Mouse (Mus musculus) ES-Bruce4 (cell line): ENCODE results near the gene Nrip2. TPM values are rescaled to one million over a fixed set of nuclear protein-coding genes. Genes with fewer than 3 reads are reported as not detected.

Source experiments
- H3K27ac ChIP-seq: 2 replicates; pipeline ENCODE4 v1.5.1; 2012; ENCODE audit warnings: low read length, inconsistent platforms; ENCODE audit not compliant: insufficient read depth
- H3K27me3 ChIP-seq: 2 replicates; pipeline ENCODE4 v1.6.1; 2012; ENCODE audit warnings: mild to moderate bottlenecking, low read length, inconsistent platforms; ENCODE audit not compliant: control insufficient read depth, poor library complexity, insufficient read depth, severe bottlenecking
- H3K36me3 ChIP-seq: 2 replicates; pipeline ENCODE4 v1.6.1; 2012; ENCODE audit warnings: inconsistent platforms, mild to moderate bottlenecking, low read length, moderate library complexity; ENCODE audit not compliant: control insufficient read depth, poor library complexity, insufficient read depth, severe bottlenecking
- H3K4me1 ChIP-seq: one replicate; pipeline ENCODE4 v1.8.1; 2011; ENCODE audit warnings: low read length; ENCODE audit not compliant: control insufficient read depth, insufficient read depth
- H3K4me3 ChIP-seq: 2 replicates; pipeline ENCODE4 v1.5.1; 2011; ENCODE audit warnings: low read depth, mild to moderate bottlenecking, low read length
- H3K9ac ChIP-seq: 2 replicates; pipeline ENCODE4 v1.6.1; 2012; ENCODE audit warnings: low read depth, mild to moderate bottlenecking, inconsistent platforms; ENCODE audit not compliant: poor library complexity, severe bottlenecking
- H3K9me3 ChIP-seq: replicated peaks from 2 replicates; pipeline ENCODE4 v1.6.1; 2012; ENCODE audit warnings: mild to moderate bottlenecking, low read length, inconsistent platforms; ENCODE audit not compliant: control insufficient read depth, poor library complexity, insufficient read depth, severe bottlenecking
- CTCF ChIP-seq: IDR thresholded peaks from one replicate; pipeline ENCODE4 v1.8.1; 2011; ENCODE audit warnings: low read depth, low read length
- EP300 ChIP-seq: IDR thresholded peaks from 2 replicates; pipeline ENCODE4 v1.6.1; 2011; ENCODE audit warnings: low read depth, low read length; ENCODE audit not compliant: insufficient read depth
- POLR2A ChIP-seq: IDR thresholded peaks from one replicate; pipeline ENCODE4 v1.8.1; 2011; ENCODE audit warnings: low read length; ENCODE audit not compliant: insufficient read depth
- polyA plus RNA-seq: library from polyadenylated mRNA; stranded (reverse); fragments of >200 nt; gene quantifications from 2 replicates; pipeline ENCODE4 v1.2.4, GENCODE M21; 2011; ENCODE audit warnings: low read depth; ENCODE audit not compliant: missing spikeins, insufficient read depth, insufficient read length

The Nrip2 gene
- polyA plus RNA-seq, 1 experiment = not detected

- H3K9me3 ChIP-seq = no peaks in the 10 kb centered on the region
- peaks cover 7% of the 10 kb centered on the region for H3K4me1 ChIP-seq
- no peak overlapping the region for H3K9ac ChIP-seq
- H3K27me3 ChIP-seq = no peaks in the 10 kb centered on the region
- no peak overlapping the region for H3K4me3 ChIP-seq
- TF ChIP-seq CTCF = no peak
- H3K27ac ChIP-seq = no peak overlapping the region
- 0 out of 2 replicates have a peak, but pooled peaks cover 2% of the 10 kb centered on the region for H3K36me3 ChIP-seq
These were observed 48.0 kb downstream of the Nrip2 start for GRCm38 (mm10) chr6:128447063-128447462.

DNA sequence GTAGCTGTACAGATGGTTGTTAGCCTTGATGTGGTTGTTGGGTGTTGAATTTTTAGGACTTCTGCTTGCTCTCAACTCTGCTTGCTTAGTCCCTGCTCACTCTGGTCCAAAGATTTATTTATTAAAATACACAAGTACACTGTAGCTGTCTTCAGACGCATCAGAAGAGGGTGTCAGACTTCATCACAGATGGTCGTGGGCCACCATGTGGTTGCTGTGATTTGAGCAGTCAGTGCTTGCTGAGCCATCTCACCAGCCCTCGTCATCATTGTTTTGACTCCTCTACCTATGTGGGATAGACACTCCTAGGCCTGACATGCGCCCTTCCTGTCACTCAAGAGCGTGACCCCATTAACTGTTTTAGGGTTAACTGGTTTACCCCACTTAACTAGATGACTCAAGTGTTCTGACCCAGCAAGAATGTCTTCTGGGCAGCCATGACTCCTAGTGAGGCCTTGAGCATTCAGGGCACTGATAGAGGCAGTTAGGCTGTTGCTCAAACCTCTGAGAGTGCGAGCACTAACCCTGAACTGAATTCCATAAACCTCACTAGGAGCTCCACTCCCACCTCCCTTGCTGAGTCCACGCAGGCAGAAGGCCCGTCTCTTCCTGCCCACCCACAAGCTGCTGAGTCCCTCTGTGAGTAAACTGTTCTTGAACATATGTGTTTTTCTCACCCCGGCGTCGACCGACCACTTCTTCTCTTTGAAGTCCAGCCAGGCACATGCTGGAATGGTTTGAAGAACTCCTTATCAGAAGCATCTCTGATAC lies 56.9 kb downstream of the Nrip2 start:
- no peak overlapping the region for H3K27ac ChIP-seq
- peaks cover 1% of the 10 kb centered on the region for H3K4me1 ChIP-seq
- no peak overlapping the region for H3K9ac ChIP-seq
- H3K36me3 ChIP-seq = no peaks in the 10 kb centered on the region
- TF ChIP-seq EP300 = no peak
- TF ChIP-seq CTCF = no peak
- no peak for TF ChIP-seq POLR2A
- H3K4me3 ChIP-seq = no peak overlapping the region
- H3K9me3 ChIP-seq = no peaks in the 10 kb centered on the region
- no peaks in the 10 kb centered on the region for H3K27me3 ChIP-seq

DNA sequence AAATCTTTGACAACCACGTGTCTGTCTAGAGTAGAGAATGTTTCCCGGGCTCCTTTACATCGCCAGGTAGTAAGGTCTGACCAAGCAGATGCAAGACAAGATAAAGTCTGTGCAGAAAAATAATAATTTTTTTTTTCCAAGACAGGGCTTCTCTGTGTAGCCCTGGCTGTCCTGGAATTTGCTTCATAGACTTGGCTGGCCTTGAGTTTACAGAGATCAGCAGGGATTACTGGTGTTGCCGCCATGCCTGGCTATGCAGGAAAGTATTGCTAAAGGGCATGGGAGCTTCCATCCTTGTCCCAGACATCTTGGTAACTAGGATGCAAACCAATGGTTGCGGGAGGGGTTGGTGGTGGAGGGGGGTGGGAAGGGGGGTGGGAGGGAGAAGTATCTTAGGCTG lies 58.1 kb downstream of the Nrip2 start:
- Histone ChIP-seq H3K4me3 (no peak overlapping the region), H3K9me3 (no peaks in the 10 kb centered on the region), H3K9ac (no peak overlapping the region), H3K4me1 (peaks cover 4% of the 10 kb centered on the region), H3K27ac (peak overlapping the region; percentile 50), H3K27me3 (no peaks in the 10 kb centered on the region), H3K36me3 (no peaks in the 10 kb centered on the region)
- TF ChIP-seq EP300 = no peak
- TF ChIP-seq POLR2A = no peak
- TF ChIP-seq CTCF = no peak

DNA sequence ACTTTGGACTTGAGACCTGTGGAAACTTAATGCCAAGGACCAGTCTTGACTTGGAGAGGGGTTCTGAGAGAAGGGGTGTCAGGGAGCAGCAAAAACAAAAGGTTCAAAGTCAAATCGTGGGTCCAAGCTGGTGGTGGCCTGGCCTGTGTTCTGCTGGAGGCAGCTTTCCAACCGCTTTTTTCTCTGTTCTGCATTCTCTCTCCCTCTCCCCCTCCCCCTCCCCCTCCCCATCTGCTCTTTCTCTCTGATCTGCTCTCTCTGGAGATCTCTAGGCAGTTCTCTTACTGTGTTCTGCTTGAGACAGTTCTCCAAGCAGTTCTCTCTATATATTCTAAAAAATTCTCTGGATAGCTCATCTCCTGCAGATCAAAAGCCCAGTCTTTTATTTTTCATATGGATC lies 61.2 kb downstream of the Nrip2 start:
- Histone ChIP-seq H3K27ac (peak overlapping the region; percentile 90), H3K9ac (0 out of 2 replicates have a peak overlapping the region, but pooled peaks have one; percentile 5), H3K4me1 (peaks cover 4% of the 10 kb centered on the region), H3K27me3 (no peaks in the 10 kb centered on the region), H3K36me3 (no peaks in the 10 kb centered on the region), H3K9me3 (no peaks in the 10 kb centered on the region), H3K4me3 (no peak overlapping the region)
- no peak for TF ChIP-seq CTCF
- no peak for TF ChIP-seq POLR2A
- 0 out of 2 replicates have a peak, but pooled peaks have one; percentile 48 for TF ChIP-seq EP300

DNA sequence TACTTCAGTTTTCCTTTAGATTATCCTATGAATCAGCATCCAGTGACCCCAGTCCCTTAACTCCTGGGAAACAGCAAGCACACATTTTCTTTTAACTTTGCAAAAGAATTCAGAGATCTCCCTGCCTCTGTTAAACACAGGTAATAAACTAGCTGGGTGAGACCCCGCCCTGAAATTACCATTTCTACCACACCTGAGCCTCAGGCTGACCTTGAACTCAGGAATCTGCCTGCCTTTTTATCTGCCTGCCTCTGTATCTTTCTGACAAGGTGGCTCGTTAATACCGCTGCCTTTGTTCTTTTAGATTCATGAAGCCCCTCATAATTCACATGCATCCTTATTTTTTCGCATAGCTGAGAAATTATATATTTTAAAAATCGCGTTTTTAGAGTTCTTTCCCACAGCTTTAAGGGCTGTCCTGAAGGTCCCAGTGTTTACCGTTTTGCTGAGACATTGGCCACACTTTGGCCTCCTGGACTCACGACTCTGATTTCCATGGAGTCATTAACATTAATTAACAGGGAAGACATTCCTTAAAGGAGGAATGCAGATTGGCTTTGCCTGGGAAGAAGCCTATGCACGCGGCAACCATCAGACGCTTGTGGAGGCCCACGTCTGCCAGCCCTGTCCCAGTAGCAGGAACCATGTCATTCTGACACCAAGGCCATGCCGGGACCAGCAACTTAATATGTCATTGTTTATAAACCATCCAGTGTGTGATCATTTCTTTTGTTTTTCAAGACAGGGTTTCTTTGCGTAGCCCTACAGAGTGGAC lies 61.8 kb downstream of the Nrip2 start:
- H3K27me3 ChIP-seq = no peaks in the 10 kb centered on the region
- no peak overlapping the region for H3K9ac ChIP-seq
- H3K4me3 ChIP-seq = no peak overlapping the region
- no peak for TF ChIP-seq POLR2A
- TF ChIP-seq CTCF = no peak
- peak; percentile 69 for TF ChIP-seq EP300
- peaks cover 8% of the 10 kb centered on the region for H3K4me1 ChIP-seq
- H3K36me3 ChIP-seq = no peaks in the 10 kb centered on the region
- H3K9me3 ChIP-seq = no peaks in the 10 kb centered on the region
- peak overlapping the region; percentile 72 for H3K27ac ChIP-seq

GRCm38 (mm10) chr6:128461606-128462005 lies 62.5 kb downstream of the Nrip2 start:
- H3K4me1 ChIP-seq = peaks cover 8% of the 10 kb centered on the region
- H3K9me3 ChIP-seq = no peaks in the 10 kb centered on the region
- H3K9ac ChIP-seq = no peak overlapping the region
- no peaks in the 10 kb centered on the region for H3K36me3 ChIP-seq
- H3K27me3 ChIP-seq = no peaks in the 10 kb centered on the region
- TF ChIP-seq POLR2A (no peak), CTCF (no peak), EP300 (no peak)
- H3K27ac ChIP-seq = peak overlapping the region; percentile 72
- H3K4me3 ChIP-seq = no peak overlapping the region
